Mouse (Mus musculus) midbrain, embryonic 14.5 days (tissue): Measurements from ENCODE around the gene Usp17le. TPM values are rescaled to one million over a fixed set of nuclear protein-coding genes. Genes with fewer than 3 reads are reported as not detected.
"Not testable (repeated sequence)": the region's sequence is repeated elsewhere in the genome, so short reads cannot be mapped to it uniquely, and the experiment has no call there.

Experiments used
- ATAC-seq: fragments of 200-750 bp; cut with Nextera tagmentation; 2 replicates; pipeline ENCODE4 v1.8.0; 2017; ENCODE audit warnings: moderate number of reproducible peaks, moderate library complexity; ENCODE audit not compliant: low FRiP score, low TSS enrichment
- DNase-seq: peaks from one replicate; pipeline ENCODE4 v3.0.0-alpha.2; 2015
- H3K27ac ChIP-seq: fragments of 300-500 bp; sonication (generic); replicated peaks from 2 replicates; pipeline ENCODE4 v1.5.1; 2014; ENCODE audit warnings: mild to moderate bottlenecking, low read depth, low read length, moderate library complexity
- H3K27me3 ChIP-seq: fragments of 300-500 bp; sonication (generic); 2 replicates; pipeline ENCODE4 v1.6.1; 2014; ENCODE audit warnings: low read length, control low read depth, mixed read lengths; ENCODE audit not compliant: control insufficient read depth, insufficient read depth
- H3K36me3 ChIP-seq: fragments of 300-500 bp; sonication (generic); 2 replicates; pipeline ENCODE4 v1.6.1; 2014; ENCODE audit warnings: low read length, control low read depth; ENCODE audit not compliant: control insufficient read depth, insufficient read depth
- H3K4me1 ChIP-seq: fragments of 300-500 bp; sonication (generic); 2 replicates; pipeline ENCODE4 v1.6.1; 2014; ENCODE audit warnings: mild to moderate bottlenecking, antibody characterized with exemption, low read length, control low read depth; ENCODE audit not compliant: control insufficient read depth, insufficient read depth
- H3K4me2 ChIP-seq: fragments of 300-500 bp; sonication (generic); 2 replicates; pipeline ENCODE4 v1.6.1; 2014; ENCODE audit warnings: mild to moderate bottlenecking, low read length, moderate library complexity
- H3K4me3 ChIP-seq: fragments of 300-500 bp; sonication (generic); replicated peaks from 2 replicates; pipeline ENCODE4 v1.5.1; 2014; ENCODE audit warnings: low read depth, low read length
- H3K9ac ChIP-seq: fragments of 300-500 bp; sonication (generic); replicated peaks from 2 replicates; pipeline ENCODE4 v1.6.1; 2014; ENCODE audit warnings: mild to moderate bottlenecking, low read length, moderate library complexity
- H3K9me3 ChIP-seq: fragments of 300-500 bp; sonication (generic); 2 replicates; pipeline ENCODE4 v1.6.1; 2016; ENCODE audit warnings: low read length, control low read depth, mixed read lengths; ENCODE audit not compliant: control insufficient read depth
- WGBS: fragments of 180-500 bp; shearing (Covaris S2); extraction: QIAGEN DNeasy Blood & Tissue Kit; methylation state at CpG from one replicate; pipeline ENCODE4 v1.1.7; 2014; 5-methylcytosine and 5-hydroxymethylcytosine counted together
- polyA plus RNA-seq: library from polyadenylated mRNA; unstranded; fragments of >200 nt; fragmentation: Nextera tagmentation; extraction: Ambion mirVana; gene quantifications from 2 replicates; pipeline ENCODE4 v1.2.1, GENCODE M21; 2014

Usp17le gene
- not detected in 2 replicates for polyA plus RNA-seq

DNA sequence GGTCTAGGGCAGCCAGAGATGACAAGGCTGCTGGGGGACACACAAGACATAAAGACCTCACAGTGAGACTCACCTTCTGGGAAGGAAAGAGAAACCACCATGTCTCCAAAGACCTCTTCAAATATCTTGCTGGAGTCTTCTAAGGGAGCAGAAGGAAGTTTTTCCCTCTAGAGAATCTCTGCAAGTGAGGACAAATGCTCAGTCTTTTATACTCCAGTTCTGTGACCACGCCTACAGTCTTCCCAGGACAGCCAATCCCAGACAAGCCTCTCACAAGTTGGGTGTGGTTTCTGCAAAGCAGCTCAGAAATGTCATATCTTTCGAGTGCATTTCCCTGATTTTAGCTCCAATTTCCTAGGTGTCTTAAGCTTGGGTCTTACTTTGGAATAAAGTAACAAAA lies at the start of gene Usp17le:
Gene Usp17le, minus strand, starts transcription at position 101 of the 400 bp plus-strand sequence.
- not testable (repeated sequence) for ATAC-seq, H3K36me3 ChIP-seq, H3K4me3 ChIP-seq, H3K4me2 ChIP-seq, H3K27me3 ChIP-seq, H3K9me3 ChIP-seq, H3K27ac ChIP-seq, H3K9ac ChIP-seq, DNase-seq, H3K4me1 ChIP-seq
- WGBS: 74% methylated on average over 2 of the region's 2 CpGs

- H3K36me3 ChIP-seq, H3K4me3 ChIP-seq, DNase-seq, H3K9ac ChIP-seq, H3K9me3 ChIP-seq, ATAC-seq, H3K27me3 ChIP-seq, H3K27ac ChIP-seq, H3K4me2 ChIP-seq, H3K4me1 ChIP-seq: not testable (repeated sequence)
- 85% methylated on average over 8 of the region's 8 CpGs for WGBS
Measured at GRCm38 (mm10) chr7:104810335-104810734, 33.1 kb upstream of the Usp17le start.

GRCm38 (mm10) chr7:104790796-104791195 lies 13.5 kb upstream of the Usp17le start:
- DNase-seq (no peak), ATAC-seq (no peak)
- Histone ChIP-seq H3K4me2 (no peak overlapping the region), H3K9ac (no peak overlapping the region), H3K4me1 (no peaks in the 10 kb centered on the region), H3K4me3 (no peak overlapping the region), H3K36me3 (no peaks in the 10 kb centered on the region), H3K27ac (no peak overlapping the region), H3K9me3 (no peaks in the 10 kb centered on the region), H3K27me3 (no peaks in the 10 kb centered on the region)
- 56% methylated on average over 1 of the region's 1 CpGs for WGBS

Other genes with a start within 250 kb of the Usp17le start
- not detected in 2 replicates for gene Olfr651, start 227.3 kb downstream of the Usp17le start, polyA plus RNA-seq
- gene Olfr652, start 216.6 kb downstream of the Usp17le start, polyA plus RNA-seq: not detected in 2 replicates
- gene Olfr653, start 200.2 kb downstream of the Usp17le start, polyA plus RNA-seq: not detected in 2 replicates
- gene Olfr654, start 190.4 kb downstream of the Usp17le start, polyA plus RNA-seq: not detected in 2 replicates
- gene Olfr655, start 175.7 kb downstream of the Usp17le start, polyA plus RNA-seq: not detected in 2 replicates
- not detected in 2 replicates for gene Olfr656, start 163.5 kb downstream of the Usp17le start, polyA plus RNA-seq
- gene Olfr657, start 152.7 kb downstream of the Usp17le start, polyA plus RNA-seq: not detected in 2 replicates
- 0.21 and 0.24 TPM in 2 replicates for gene Olfr658, start 130.2 kb downstream of the Usp17le start, polyA plus RNA-seq
- gene Olfr659, start 110.7 kb downstream of the Usp17le start, polyA plus RNA-seq: not detected in 2 replicates
- gene Olfr661, start 91.0 kb downstream of the Usp17le start, polyA plus RNA-seq: not detected in 2 replicates
- gene Usp17lb, start 65.1 kb upstream of the Usp17le start, polyA plus RNA-seq: not detected in 2 replicates
- gene Usp17la, start 79.5 kb upstream of the Usp17le start, polyA plus RNA-seq: not detected in 2 replicates
- gene Olfr665, start 100.6 kb upstream of the Usp17le start, polyA plus RNA-seq: not detected in 2 replicates
- not detected in 2 replicates for gene Olfr666, start 118.5 kb upstream of the Usp17le start, polyA plus RNA-seq
- not detected in 2 replicates for gene Olfr667, start 144.0 kb upstream of the Usp17le start, polyA plus RNA-seq
- gene Olfr668, start 150.6 kb upstream of the Usp17le start, polyA plus RNA-seq: not detected in 2 replicates
- not detected in 2 replicates for gene Olfr669, start 156.8 kb upstream of the Usp17le start, polyA plus RNA-seq
- not detected in 2 replicates for gene Olfr670, start 185.2 kb upstream of the Usp17le start, polyA plus RNA-seq
- gene Olfr671, start 201.7 kb upstream of the Usp17le start, polyA plus RNA-seq: not detected in 2 replicates
- gene Olfr672, start 224.6 kb upstream of the Usp17le start, polyA plus RNA-seq: not detected in 2 replicates